Mouse (Mus musculus): Measurements from ENCODE around the gene Wasf2. TPM values are rescaled to one million over a fixed set of nuclear protein-coding genes. Genes with fewer than 3 reads are reported as not detected.

Gene Wasf2
- polyA plus RNA-seq, 1 experiment from 2014 or later: 72.8 TPM

DNA sequence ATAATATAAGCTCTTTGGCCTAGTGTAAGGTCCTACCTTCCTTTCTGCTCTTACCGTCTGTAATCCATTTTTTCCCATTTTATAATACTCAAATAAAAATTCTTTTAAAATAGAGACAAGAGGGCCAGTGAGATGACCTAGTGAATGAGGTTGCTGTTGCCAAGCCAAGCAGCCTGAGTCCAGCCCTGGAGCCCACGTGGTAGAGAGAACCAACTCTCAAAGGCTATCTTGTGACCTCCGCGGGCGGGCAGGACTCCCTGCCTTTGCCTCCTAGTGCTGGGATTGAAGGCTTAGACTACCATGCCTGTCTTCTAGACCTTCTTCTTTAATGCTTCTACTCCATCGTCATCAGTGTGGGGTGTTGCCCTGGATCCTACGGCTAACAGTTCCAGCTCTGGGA lies 49.0 kb downstream of the Wasf2 start:
- no peaks in the 10 kb centered on the region for H3K9me3 ChIP-seq (replicated peaks)
- peaks cover 7% of the 10 kb centered on the region for H3K36me3 ChIP-seq
- no peak overlapping the region for H3K27ac ChIP-seq
- no peak overlapping the region for H3K4me3 ChIP-seq
- no peak overlapping the region for H3K4me2 ChIP-seq
- no peaks in the 10 kb centered on the region for H3K27me3 ChIP-seq
- no peak for ATAC-seq (replicated peaks; ENCODE audit: insufficient number of reproducible peaks, insufficient read depth, low FRiP score, low read depth)
- H3K9ac ChIP-seq: no peak overlapping the region
- 90% methylated on average over 7 of the region's 7 CpGs for WGBS
- H3K4me1 ChIP-seq (replicated peaks): peaks cover 55% of the 10 kb centered on the region

DNA sequence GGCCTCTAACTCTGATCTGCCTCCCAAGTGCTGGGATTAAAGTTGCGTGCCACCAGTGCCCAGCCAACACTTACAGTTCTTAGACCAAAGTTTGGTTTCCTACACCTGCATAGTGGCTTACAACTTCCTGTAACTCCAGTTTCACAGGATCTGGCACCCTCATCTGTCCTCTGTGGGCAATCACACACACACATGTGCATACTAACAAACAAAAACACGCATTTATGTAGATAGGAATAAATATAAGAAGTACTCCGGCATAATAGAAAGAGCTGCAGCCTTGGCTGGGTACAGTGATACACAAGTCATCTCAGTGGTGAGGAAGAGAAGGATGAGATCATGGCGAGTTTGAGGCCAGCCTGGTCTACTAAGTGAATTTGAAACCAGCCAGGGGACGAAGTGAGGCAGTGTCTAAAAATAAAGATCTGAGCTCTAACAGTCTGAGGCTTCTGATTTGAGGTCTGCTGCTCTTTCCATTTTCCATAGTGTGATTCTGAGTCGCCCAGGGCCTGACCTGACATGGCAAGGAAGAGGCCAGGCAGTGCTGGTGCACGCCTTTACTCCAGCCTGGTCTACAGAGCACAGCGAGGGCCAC lies 52.2 kb downstream of the Wasf2 start:
- no peak overlapping the region for H3K4me3 ChIP-seq
- WGBS: 75% methylated on average over 8 of the region's 8 CpGs
- no peaks in the 10 kb centered on the region for H3K9me3 ChIP-seq (replicated peaks)
- H3K36me3 ChIP-seq: peaks cover 19% of the 10 kb centered on the region
- no peak overlapping the region for H3K4me2 ChIP-seq
- H3K27me3 ChIP-seq: no peaks in the 10 kb centered on the region
- ATAC-seq (replicated peaks; ENCODE audit: insufficient number of reproducible peaks, insufficient read depth, low FRiP score, low read depth): no peak
- no peak overlapping the region for H3K9ac ChIP-seq
- peak overlapping the region; percentile 32; the same call in 1 of the 2 replicates for H3K27ac ChIP-seq
- H3K4me1 ChIP-seq (replicated peaks): peaks cover 45% of the 10 kb centered on the region

DNA sequence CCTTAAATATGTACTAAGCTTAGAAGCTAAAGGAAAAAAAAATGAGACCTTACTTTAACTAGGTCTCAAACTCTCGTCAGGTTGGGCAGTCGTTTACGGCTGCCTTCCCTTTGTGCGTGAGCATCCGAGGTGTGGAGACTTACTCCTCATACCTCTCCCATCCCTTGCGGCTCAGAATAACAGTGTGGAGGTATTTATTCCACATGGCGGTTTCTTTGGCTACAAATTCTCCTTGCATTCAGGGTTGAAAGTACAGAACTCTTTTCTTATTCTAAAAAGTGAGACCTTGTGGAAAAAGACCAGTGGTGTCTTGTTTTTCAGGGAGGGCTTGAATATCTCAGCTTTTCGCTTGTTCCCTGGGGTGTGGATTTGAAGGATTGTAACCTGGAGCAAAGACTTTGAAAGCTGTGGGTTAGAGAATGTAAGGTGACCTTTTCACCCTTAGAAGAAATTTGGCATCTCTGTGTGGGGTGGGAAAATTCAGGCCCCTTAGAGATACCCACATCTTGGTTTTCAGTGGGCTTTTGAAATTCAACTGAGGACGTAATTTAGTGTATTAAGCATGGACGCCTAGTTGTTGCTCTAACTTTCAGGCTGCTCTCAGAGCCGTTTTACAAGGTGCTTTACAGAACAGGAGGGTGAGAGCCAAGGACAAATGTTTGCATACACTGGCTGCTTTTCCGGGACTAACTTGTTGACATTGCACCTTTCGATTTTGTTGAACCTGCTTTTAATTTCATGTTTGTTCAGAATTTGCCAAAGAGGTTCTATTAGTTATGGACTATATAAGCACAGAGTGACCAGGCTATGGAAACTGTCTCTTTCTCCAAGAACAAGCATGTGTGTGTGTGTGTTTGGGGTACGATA lies 54.0 kb downstream of the Wasf2 start:
- no peak overlapping the region for H3K4me3 ChIP-seq
- H3K27ac ChIP-seq: peak overlapping the region; percentile 76
- 56% methylated on average over 14 of the region's 14 CpGs for WGBS
- H3K4me2 ChIP-seq: no peak overlapping the region
- peaks cover 27% of the 10 kb centered on the region for H3K36me3 ChIP-seq
- no peak for ATAC-seq (replicated peaks; ENCODE audit: insufficient number of reproducible peaks, insufficient read depth, low FRiP score, low read depth)
- H3K9ac ChIP-seq: no peak overlapping the region
- H3K27me3 ChIP-seq: no peaks in the 10 kb centered on the region
- peaks cover 40% of the 10 kb centered on the region for H3K4me1 ChIP-seq (replicated peaks)
- no peaks in the 10 kb centered on the region for H3K9me3 ChIP-seq (replicated peaks)

DNA sequence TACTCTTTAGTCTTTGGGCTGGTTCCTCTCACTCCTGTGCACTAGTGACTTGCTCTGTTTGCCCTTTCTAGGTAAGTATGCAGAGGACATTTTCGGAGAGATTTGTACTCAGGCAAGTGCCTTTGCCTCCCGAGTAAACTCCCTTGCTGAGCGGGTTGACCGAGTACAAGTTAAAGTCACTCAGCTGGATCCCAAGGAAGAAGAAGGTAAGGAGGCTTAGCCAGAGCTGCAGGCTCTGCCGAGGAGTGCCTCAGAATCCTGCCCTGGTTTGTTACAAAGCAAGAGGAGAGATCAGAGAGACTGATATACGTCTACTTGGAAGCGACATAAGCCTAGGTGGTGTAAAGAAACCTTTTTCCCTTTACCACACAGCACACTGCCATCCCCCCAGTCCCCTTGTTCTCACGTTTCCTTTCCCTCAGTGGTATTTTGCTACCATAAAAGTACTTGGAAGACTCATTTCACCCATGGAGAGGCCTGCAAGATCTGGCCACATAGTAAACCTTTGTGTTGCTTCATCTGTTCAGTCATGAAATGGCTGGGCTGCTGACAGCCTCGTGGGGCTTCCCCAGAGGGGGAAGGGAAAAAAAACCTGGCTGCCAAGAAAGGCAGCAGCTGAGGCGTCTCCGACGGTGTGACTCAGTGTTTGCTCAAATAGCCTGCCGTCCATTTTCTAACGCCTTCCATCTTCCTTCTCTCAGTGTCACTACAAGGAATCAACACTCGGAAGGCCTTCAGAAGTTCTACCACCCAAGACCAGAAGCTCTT lies 54.8 kb downstream of the Wasf2 start:
- Histone ChIP-seq H3K4me3 (no peak overlapping the region), H3K9me3 (replicated peaks) (no peaks in the 10 kb centered on the region), H3K36me3 (peaks cover 35% of the 10 kb centered on the region), H3K27me3 (no peaks in the 10 kb centered on the region), H3K9ac (no peak overlapping the region), H3K27ac (peak overlapping the region; percentile 76), H3K4me2 (0 out of 2 replicates have a peak overlapping the region, but pooled peaks have one; percentile 4), H3K4me1 (replicated peaks) (peaks cover 40% of the 10 kb centered on the region)
- 30% methylated on average over 15 of the region's 15 CpGs for WGBS
- ATAC-seq (replicated peaks; ENCODE audit: insufficient number of reproducible peaks, insufficient read depth, low FRiP score, low read depth): peak; percentile 62

DNA sequence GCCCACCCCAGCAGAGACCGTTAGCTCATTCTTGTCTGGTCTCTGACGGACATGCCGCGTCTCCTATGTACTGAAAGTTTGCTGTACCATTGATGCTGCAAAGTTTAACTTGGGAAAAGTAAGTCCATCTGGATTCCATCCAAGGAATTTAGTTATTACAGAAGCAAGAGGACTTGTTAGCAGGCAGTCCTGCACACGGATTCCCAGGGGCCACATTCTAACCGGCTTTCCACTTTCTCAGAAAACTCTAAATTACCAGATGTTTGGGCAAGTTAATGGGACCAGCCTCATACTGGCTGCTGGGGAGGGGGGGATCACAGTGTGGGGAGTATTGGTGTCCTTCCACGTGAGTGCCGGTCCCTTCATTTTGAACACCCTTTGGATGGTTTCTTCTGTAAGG lies 55.6 kb downstream of the Wasf2 start:
- ATAC-seq (replicated peaks; ENCODE audit: insufficient number of reproducible peaks, insufficient read depth, low FRiP score, low read depth): no peak
- H3K9me3 ChIP-seq (replicated peaks): no peaks in the 10 kb centered on the region
- H3K9ac ChIP-seq: no peak overlapping the region
- H3K4me1 ChIP-seq (replicated peaks): peaks cover 40% of the 10 kb centered on the region
- H3K4me3 ChIP-seq: no peak overlapping the region
- H3K4me2 ChIP-seq: 0 out of 2 replicates have a peak overlapping the region, but pooled peaks have one; percentile 4
- peak overlapping the region; percentile 76 for H3K27ac ChIP-seq
- peaks cover 42% of the 10 kb centered on the region for H3K36me3 ChIP-seq
- H3K27me3 ChIP-seq: no peaks in the 10 kb centered on the region
- WGBS: 63% methylated on average over 8 of the region's 8 CpGs

DNA sequence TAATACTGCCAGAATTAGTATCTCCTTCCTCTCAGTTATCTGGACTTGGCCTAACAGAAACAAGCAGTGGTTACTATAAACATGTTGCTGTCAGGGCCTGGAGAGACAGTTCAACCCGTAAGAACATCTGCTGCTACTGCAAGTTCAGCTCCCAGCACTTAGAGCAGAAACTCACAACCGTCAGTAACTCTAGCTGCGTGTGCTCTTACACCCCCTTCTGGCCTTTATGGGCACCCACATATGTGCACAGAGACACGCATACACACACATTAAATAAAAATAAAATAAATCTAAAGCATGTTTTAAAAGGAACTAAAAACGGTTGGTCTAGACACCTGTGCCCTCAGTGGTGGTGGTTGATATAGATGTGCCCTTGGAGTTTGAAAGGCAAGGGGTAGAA lies 56.6 kb downstream of the Wasf2 start:
- Histone ChIP-seq H3K36me3 (peaks cover 51% of the 10 kb centered on the region), H3K27me3 (no peaks in the 10 kb centered on the region), H3K9ac (no peak overlapping the region), H3K4me3 (no peak overlapping the region), H3K4me1 (replicated peaks) (peaks cover 40% of the 10 kb centered on the region), H3K27ac (no peak overlapping the region), H3K9me3 (replicated peaks) (no peaks in the 10 kb centered on the region), H3K4me2 (no peak overlapping the region)
- ATAC-seq (replicated peaks; ENCODE audit: insufficient number of reproducible peaks, insufficient read depth, low FRiP score, low read depth): no peak
- 91% methylated on average over 5 of the region's 5 CpGs for WGBS

DNA sequence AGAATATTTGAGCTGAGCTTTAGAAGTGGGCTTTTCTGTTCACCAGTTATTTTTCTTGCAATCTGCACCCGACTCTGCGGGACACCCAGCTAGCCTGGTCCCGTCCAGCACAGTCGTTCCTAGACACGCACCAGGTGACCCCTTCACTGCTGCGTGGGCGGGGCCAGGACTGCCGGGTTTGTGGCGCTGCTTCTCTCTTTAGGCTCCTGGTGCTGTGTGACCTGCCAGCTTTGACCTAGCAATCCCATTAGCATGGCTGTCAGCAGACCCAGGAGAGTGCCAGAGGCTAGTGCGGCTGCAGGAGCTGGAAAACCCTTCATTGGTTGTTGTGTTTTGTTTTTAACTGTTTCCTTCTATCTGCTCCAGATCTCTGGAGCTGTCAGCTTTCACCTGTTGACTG lies 59.1 kb downstream of the Wasf2 start:
- H3K9me3 ChIP-seq (replicated peaks): no peaks in the 10 kb centered on the region
- peaks cover 18% of the 10 kb centered on the region for H3K4me1 ChIP-seq (replicated peaks)
- H3K9ac ChIP-seq: no peak overlapping the region
- H3K36me3 ChIP-seq: peaks cover 75% of the 10 kb centered on the region
- H3K4me2 ChIP-seq: no peak overlapping the region
- no peak for ATAC-seq (replicated peaks; ENCODE audit: insufficient number of reproducible peaks, insufficient read depth, low FRiP score, low read depth)
- H3K27me3 ChIP-seq: no peaks in the 10 kb centered on the region
- WGBS: 66% methylated on average over 10 of the region's 10 CpGs
- no peak overlapping the region for H3K4me3 ChIP-seq
- H3K27ac ChIP-seq: no peak overlapping the region

DNA sequence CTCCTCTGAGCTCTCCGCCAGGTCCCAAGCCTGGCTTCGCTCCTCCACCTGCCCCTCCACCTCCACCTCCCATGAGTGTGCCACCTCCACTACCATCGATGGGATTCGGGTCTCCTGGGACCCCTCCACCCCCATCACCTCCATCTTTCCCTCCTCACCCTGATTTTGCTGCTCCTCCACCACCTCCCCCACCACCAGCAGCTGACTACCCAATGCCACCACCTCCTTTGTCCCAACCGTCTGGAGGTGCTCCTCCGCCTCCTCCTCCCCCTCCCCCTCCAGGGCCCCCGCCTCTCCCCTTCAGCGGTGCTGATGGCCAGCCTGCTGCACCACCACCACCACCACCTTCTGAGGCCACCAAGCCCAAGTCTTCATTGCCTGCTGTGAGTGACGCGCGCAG lies 64.2 kb downstream of the Wasf2 start:
- H3K36me3 ChIP-seq: peaks cover 63% of the 10 kb centered on the region
- H3K4me3 ChIP-seq: no peak overlapping the region
- peaks cover 36% of the 10 kb centered on the region for H3K4me1 ChIP-seq (replicated peaks)
- WGBS: 84% methylated on average over 11 of the region's 11 CpGs
- no peak overlapping the region for H3K4me2 ChIP-seq
- H3K27me3 ChIP-seq: no peaks in the 10 kb centered on the region
- no peak overlapping the region for H3K27ac ChIP-seq
- H3K9ac ChIP-seq: no peak overlapping the region
- H3K9me3 ChIP-seq (replicated peaks): no peaks in the 10 kb centered on the region
- ATAC-seq (replicated peaks; ENCODE audit: insufficient number of reproducible peaks, insufficient read depth, low FRiP score, low read depth): no peak

DNA sequence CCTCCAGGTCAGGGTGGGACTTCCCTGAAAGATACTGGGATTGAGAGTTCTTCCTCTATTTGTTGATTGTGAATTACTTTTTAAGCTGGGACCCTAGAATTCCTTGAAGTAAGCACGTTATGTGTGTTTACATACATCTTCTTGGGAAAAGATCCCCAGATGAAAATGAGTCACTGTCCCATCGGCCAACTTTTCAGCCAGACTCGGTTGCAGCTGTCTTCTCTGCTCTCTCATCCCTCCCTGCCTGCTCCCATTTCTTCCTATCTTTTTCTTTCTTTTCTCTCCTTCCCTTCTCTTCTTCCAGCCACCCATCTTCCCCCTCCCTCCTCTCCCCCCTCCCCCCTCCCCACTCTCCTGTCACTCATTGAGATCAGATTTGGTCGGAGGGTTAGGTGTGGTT lies 64.7 kb downstream of the Wasf2 start:
- 58% methylated on average over 4 of the region's 4 CpGs for WGBS
- Histone ChIP-seq H3K27ac (no peak overlapping the region), H3K4me2 (no peak overlapping the region), H3K4me3 (no peak overlapping the region), H3K9ac (no peak overlapping the region), H3K27me3 (no peaks in the 10 kb centered on the region), H3K36me3 (peaks cover 58% of the 10 kb centered on the region), H3K9me3 (replicated peaks) (no peaks in the 10 kb centered on the region), H3K4me1 (replicated peaks) (peaks cover 41% of the 10 kb centered on the region)
- ATAC-seq (replicated peaks; ENCODE audit: insufficient number of reproducible peaks, insufficient read depth, low FRiP score, low read depth): no peak

DNA sequence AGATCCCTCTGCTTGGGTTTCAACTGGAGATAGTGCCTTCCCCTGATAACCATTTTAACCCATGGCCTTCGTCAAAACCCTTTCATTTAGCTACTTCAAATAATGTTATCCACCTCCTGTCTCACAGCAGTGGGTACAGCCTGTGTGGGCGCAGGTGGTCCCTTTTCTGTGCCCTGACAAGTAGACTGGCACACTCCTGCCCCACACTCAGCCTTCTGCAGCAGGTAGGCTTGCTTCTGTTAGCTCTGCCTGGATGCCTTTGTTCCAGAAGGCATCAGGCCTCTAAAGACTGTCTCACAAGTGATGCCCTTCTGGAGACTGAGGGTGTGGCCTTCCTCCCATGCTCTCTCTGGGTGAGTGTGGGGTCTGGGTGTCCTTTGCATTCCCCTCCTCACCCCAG lies 65.8 kb downstream of the Wasf2 start:
- H3K9ac ChIP-seq: no peak overlapping the region
- H3K4me1 ChIP-seq (replicated peaks): peaks cover 52% of the 10 kb centered on the region
- no peak overlapping the region for H3K27ac ChIP-seq
- H3K36me3 ChIP-seq: peaks cover 48% of the 10 kb centered on the region
- WGBS: 65% methylated on average over 2 of the region's 2 CpGs
- no peak overlapping the region for H3K4me3 ChIP-seq
- no peaks in the 10 kb centered on the region for H3K27me3 ChIP-seq
- no peaks in the 10 kb centered on the region for H3K9me3 ChIP-seq (replicated peaks)
- ATAC-seq (replicated peaks; ENCODE audit: insufficient number of reproducible peaks, insufficient read depth, low FRiP score, low read depth): no peak
- H3K4me2 ChIP-seq: no peak overlapping the region

DNA sequence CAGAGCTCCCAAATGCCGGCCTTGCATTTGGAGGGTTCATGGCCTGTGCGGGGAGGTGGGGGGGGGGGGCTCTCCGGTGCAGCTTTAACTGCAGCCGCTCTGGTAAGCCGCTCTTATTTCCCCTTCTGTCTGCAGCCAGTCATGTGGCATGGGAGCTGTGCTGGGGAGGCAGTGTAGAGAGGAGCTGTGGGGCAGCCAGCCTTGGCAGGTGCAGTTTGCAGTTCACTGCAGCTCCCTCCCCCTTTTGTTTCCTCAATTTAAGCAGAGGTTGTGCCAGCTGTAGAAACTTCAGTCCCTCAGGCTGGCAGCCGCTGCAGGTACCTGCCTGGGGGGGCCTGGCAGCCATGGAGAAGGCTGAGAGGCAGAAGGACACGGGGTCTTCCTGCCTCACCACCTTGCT lies 66.5 kb downstream of the Wasf2 start:
- peaks cover 41% of the 10 kb centered on the region for H3K36me3 ChIP-seq
- H3K27ac ChIP-seq: peak overlapping the region; percentile 80
- H3K4me1 ChIP-seq (replicated peaks): peaks cover 59% of the 10 kb centered on the region
- no peaks in the 10 kb centered on the region for H3K9me3 ChIP-seq (replicated peaks)
- 39% methylated on average over 7 of the region's 7 CpGs for WGBS
- H3K4me3 ChIP-seq: no peak overlapping the region
- no peaks in the 10 kb centered on the region for H3K27me3 ChIP-seq
- ATAC-seq (replicated peaks; ENCODE audit: insufficient number of reproducible peaks, insufficient read depth, low FRiP score, low read depth): no peak
- H3K9ac ChIP-seq: no peak overlapping the region; the same call in 1 of the 2 replicates
- no peak overlapping the region for H3K4me2 ChIP-seq

Measured in heart, embryonic 15.5 days (tissue).